Mouse (Mus musculus) cerebellum, adult 2 months (tissue): ENCODE results near the gene Ift122. TPM values are rescaled to one million over a fixed set of nuclear protein-coding genes. Genes with fewer than 3 reads are reported as not detected.

Experiments
- DNase-seq, 2 experiments: peaks; one replicate each; pipeline ENCODE4 v3.0.0; 2021
- H3K27ac ChIP-seq: fragments of 200-500 bp; 2 replicates; pipeline ENCODE4 v1.5.1; 2012; ENCODE audit warnings: low read length, control low read depth, inconsistent platforms; ENCODE audit not compliant: insufficient read depth
- H3K27me3 ChIP-seq: fragments of 200-500 bp; 2 replicates; pipeline ENCODE4 v1.6.1; 2012; ENCODE audit warnings: inconsistent platforms, mild to moderate bottlenecking, low read length, moderate library complexity; ENCODE audit not compliant: control insufficient read depth, insufficient read depth
- H3K4me1 ChIP-seq: fragments of 200-500 bp; 2 replicates; pipeline ENCODE4 v1.6.1; 2011; ENCODE audit warnings: low read length; ENCODE audit not compliant: control insufficient read depth, insufficient read depth
- H3K4me3 ChIP-seq: fragments of 200-500 bp; replicated peaks from 2 replicates; pipeline ENCODE3; 2011; ENCODE audit warnings: mild to moderate bottlenecking, low read depth, low read length, control low read depth; ENCODE audit not compliant: insufficient read depth
- CTCF ChIP-seq: fragments of 200-500 bp; IDR thresholded peaks from 2 replicates; pipeline ENCODE4 v1.5.1; 2011; ENCODE audit warnings: low read depth, mild to moderate bottlenecking, control low read depth, low read length, moderate library complexity, borderline replicate concordance; ENCODE audit not compliant: insufficient read depth
- POLR2A ChIP-seq: fragments of 200-500 bp; IDR thresholded peaks from 2 replicates; pipeline ENCODE4 v1.6.1; 2011; ENCODE audit warnings: low read length, control low read depth, borderline replicate concordance; ENCODE audit not compliant: insufficient read depth
- WGBS: fragments of 180-500 bp; shearing (Covaris S2); methylation state at CpG from one replicate; pipeline ENCODE4 v1.1.7; 2018; 5-methylcytosine and 5-hydroxymethylcytosine counted together
- polyA plus RNA-seq: library from polyadenylated mRNA; depleted of rRNA; stranded (reverse); fragments of >200 nt; gene quantifications from 2 replicates; pipeline ENCODE4 v1.2.3, GENCODE M21; 2012

Ift122 gene
- polyA plus RNA-seq, 1 experiment = 22.3 TPM

DNA sequence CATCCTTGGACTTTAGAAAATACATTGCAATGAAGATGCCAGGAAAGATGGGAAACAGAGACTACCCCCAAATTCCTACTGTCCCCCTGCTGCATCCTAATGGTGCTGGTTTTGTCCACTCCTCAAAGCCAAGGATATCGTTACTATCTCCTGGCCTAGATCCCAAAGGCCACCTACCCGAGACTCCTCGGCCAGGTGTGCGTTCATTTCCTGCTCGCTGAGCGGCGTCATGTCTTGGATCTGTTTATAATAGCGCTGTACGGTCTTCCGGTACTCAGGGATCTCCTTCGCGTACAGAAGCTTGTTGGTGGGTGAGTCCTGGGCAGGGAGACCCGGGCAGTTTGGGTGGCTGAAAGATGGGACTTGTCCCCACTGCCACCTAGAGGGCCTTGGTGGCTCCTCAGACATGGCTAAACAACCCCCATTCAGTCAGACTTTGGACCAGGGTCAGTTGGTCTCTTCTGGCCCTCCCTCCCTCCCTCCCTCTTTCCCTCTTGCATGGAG lies 103.2 kb downstream of the Ift122 start:
- H3K27me3 ChIP-seq = no peaks in the 10 kb centered on the region
- DNase-seq = no peak
- H3K27ac ChIP-seq = peak overlapping the region; percentile 48

GRCm38 (mm10) chr6:115956922-115957601 lies 103.8 kb downstream of the Ift122 start:
- TF ChIP-seq CTCF (no peak), POLR2A (no peak)
- peak; percentile 82 to 93 for DNase-seq
- WGBS = 6% methylated on average over 16 of the region's 16 CpGs
- Histone ChIP-seq H3K27me3 (no peaks in the 10 kb centered on the region), H3K4me3 (no peak overlapping the region), H3K27ac (peak overlapping the region; percentile 76), H3K4me1 (peaks cover 62% of the 10 kb centered on the region)

More for the DNA sequence above, 103.2 kb downstream of the Ift122 start:
- Histone ChIP-seq H3K4me3 (no peak overlapping the region), H3K4me1 (peaks cover 57% of the 10 kb centered on the region)
- no peak for TF ChIP-seq POLR2A
- peak; percentile 24; the same call in 1 of the 2 replicates for TF ChIP-seq CTCF
- WGBS = 42% methylated on average over 13 of the region's 13 CpGs

DNA sequence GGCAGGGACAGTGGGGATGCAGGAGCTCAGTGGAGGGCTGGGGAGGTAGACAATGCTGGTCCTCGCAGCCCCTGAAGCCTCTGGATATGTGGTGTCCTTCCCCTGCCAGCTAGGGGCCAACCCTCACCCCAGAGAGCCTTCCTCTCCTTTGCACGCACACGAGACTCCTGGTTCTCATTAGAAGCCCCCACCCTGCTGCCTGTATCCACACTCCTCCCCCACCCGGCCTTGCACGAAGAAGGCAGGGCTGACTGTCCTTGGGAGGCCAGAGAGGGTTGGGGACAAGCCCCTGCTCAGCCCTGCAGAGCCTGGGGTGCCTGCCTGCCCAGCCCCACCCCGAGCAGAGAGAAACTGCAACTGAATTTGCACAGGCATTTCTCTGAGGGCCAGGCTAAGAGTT lies 104.4 kb downstream of the Ift122 start:
- Histone ChIP-seq H3K27ac (0 out of 2 replicates have a peak overlapping the region, but pooled peaks have one; percentile 8), H3K27me3 (no peaks in the 10 kb centered on the region), H3K4me1 (peaks cover 62% of the 10 kb centered on the region), H3K4me3 (no peak overlapping the region)
- DNase-seq = no peak
- TF ChIP-seq POLR2A (no peak), CTCF (no peak)
- 53% methylated on average over 6 of the region's 6 CpGs for WGBS

- TF ChIP-seq POLR2A (no peak), CTCF (no peak)
- no peak for DNase-seq
- H3K27ac ChIP-seq = no peak overlapping the region
- peaks cover 62% of the 10 kb centered on the region for H3K4me1 ChIP-seq
- no peaks in the 10 kb centered on the region for H3K27me3 ChIP-seq
- WGBS = 87% methylated on average over 9 of the region's 9 CpGs
- no peak overlapping the region for H3K4me3 ChIP-seq
These were observed 105.2 kb downstream of the Ift122 start for GRCm38 (mm10) chr6:115958445-115958844.

- no peak overlapping the region for H3K27ac ChIP-seq
These were observed 106.0 kb downstream of the Ift122 start for GRCm38 (mm10) chr6:115959151-115959691.

GRCm38 (mm10) chr6:115960322-115960721 lies 107.1 kb downstream of the Ift122 start:
- TF ChIP-seq POLR2A = no peak
- no peak for TF ChIP-seq CTCF
- WGBS = 91% methylated on average over 19 of the region's 19 CpGs
- Histone ChIP-seq H3K27ac (no peak overlapping the region), H3K4me3 (no peak overlapping the region), H3K27me3 (no peaks in the 10 kb centered on the region), H3K4me1 (peaks cover 49% of the 10 kb centered on the region)
- DNase-seq = peak in 1 of 2 experiments; percentile 23

More at GRCm38 (mm10) chr6:115959151-115959691, 106.0 kb downstream of the Ift122 start:
- Histone ChIP-seq H3K4me3 (no peak overlapping the region), H3K4me1 (peaks cover 58% of the 10 kb centered on the region), H3K27me3 (no peaks in the 10 kb centered on the region)
- no peak for TF ChIP-seq POLR2A
- no peak for TF ChIP-seq CTCF
- WGBS = 27% methylated on average over 7 of the region's 7 CpGs
- peak; percentile 72 to 76 for DNase-seq

- Histone ChIP-seq H3K27ac (no peak overlapping the region), H3K4me1 (peaks cover 48% of the 10 kb centered on the region), H3K4me3 (no peak overlapping the region), H3K27me3 (no peaks in the 10 kb centered on the region)
- whole genome bisulfite sequencing = 77% methylated on average over 3 of the region's 3 CpGs
- no peak for DNase-seq
- TF ChIP-seq POLR2A (no peak), CTCF (no peak)
These were observed 108.5 kb downstream of the Ift122 start for GRCm38 (mm10) chr6:115961743-115962142.

- peak; percentile 37; the same call in 1 of the 2 replicates for TF ChIP-seq CTCF
- no peak for TF ChIP-seq POLR2A
- H3K27me3 ChIP-seq = no peaks in the 10 kb centered on the region
- H3K4me1 ChIP-seq = peaks cover 48% of the 10 kb centered on the region
- no peak overlapping the region for H3K27ac ChIP-seq
- H3K4me3 ChIP-seq = no peak overlapping the region
- no peak for DNase-seq
- 74% methylated on average over 23 of the region's 23 CpGs for WGBS
These were observed 109.3 kb downstream of the Ift122 start for GRCm38 (mm10) chr6:115962439-115963085.
